In genomic region chr17:65782551-65783141, GRCm38 (mm10) we compare ENCODE assay signal across 7 mouse cellular contexts. TPM values are rescaled to one million over a fixed set of nuclear protein-coding genes. Genes with fewer than 3 reads are reported as not detected.
DNase-seq lines count a peak whose midpoint lies in the region; ATAC-seq lines count a peak whose summit lies in the region.

Gene Ppp4r1 (plus strand): TSS chr17:65782573.

- peaks cover 6% of the 10 kb centered on the region; the same call in 1 of the 2 replicates for H3K9me3 ChIP-seq in embryonic facial prominence, embryonic 10.5 days
- H3K9me3 ChIP-seq in limb, embryonic 12.5 days = 0 out of 2 replicates have a peak, but pooled peaks cover 5% of the 10 kb centered on the region
- H3K9me3 ChIP-seq in midbrain, embryonic 14.5 days (ENCODE audit: control insufficient read depth, low read length) = no peaks in the 10 kb centered on the region

- H3K9ac ChIP-seq in limb, embryonic 12.5 days (replicated peaks) = peak within 1 kb of the TSS; percentile 98
- H3K9ac ChIP-seq in midbrain, embryonic 14.5 days (replicated peaks; ENCODE audit: low read length) = peak within 1 kb of the TSS; percentile 99

- peak within 1 kb of the TSS; percentile 94 for H3K4me3 ChIP-seq in embryonic facial prominence, embryonic 10.5 days
- H3K4me3 ChIP-seq in limb, embryonic 12.5 days (replicated peaks) = peak within 1 kb of the TSS; percentile 94
- peak within 1 kb of the TSS; percentile 92 for H3K4me3 ChIP-seq in midbrain, embryonic 14.5 days (replicated peaks; ENCODE audit: low read depth, low read length)

- peak within 1 kb of the TSS; percentile 100 for H3K27ac ChIP-seq in embryonic facial prominence, embryonic 10.5 days (replicated peaks)
- H3K27ac ChIP-seq in limb, embryonic 12.5 days = peak within 1 kb of the TSS; percentile 100
- H3K27ac ChIP-seq in midbrain, embryonic 14.5 days (replicated peaks; ENCODE audit: low read depth, low read length) = peak within 1 kb of the TSS; percentile 100

- peaks cover 17% of the 10 kb centered on the region for H3K4me1 ChIP-seq in embryonic facial prominence, embryonic 10.5 days
- H3K4me1 ChIP-seq in limb, embryonic 12.5 days (replicated peaks) = peaks cover 14% of the 10 kb centered on the region
- peaks cover 17% of the 10 kb centered on the region for H3K4me1 ChIP-seq in midbrain, embryonic 14.5 days (ENCODE audit: control insufficient read depth, insufficient read depth, low read length)

- ATAC-seq in granulocyte monocyte progenitor cell, adult 5-6 weeks (replicated peaks; ENCODE audit: poor library complexity, severe bottlenecking) = peak; percentile 43
- ATAC-seq in limb, embryonic 12.5 days (ENCODE audit: insufficient number of reproducible peaks, insufficient read depth, low FRiP score, low TSS enrichment, low read depth) = peak; percentile 86
- ATAC-seq in midbrain, embryonic 14.5 days (ENCODE audit: low FRiP score, low TSS enrichment) = peak; percentile 88

- H3K36me3 ChIP-seq in embryonic facial prominence, embryonic 10.5 days (replicated peaks) = peaks cover 28% of the 10 kb centered on the region
- peaks cover 25% of the 10 kb centered on the region for H3K36me3 ChIP-seq in limb, embryonic 12.5 days
- peaks cover 11% of the 10 kb centered on the region; the same call in 1 of the 2 replicates for H3K36me3 ChIP-seq in midbrain, embryonic 14.5 days (ENCODE audit: control insufficient read depth, insufficient read depth, low read length)

- no peaks in the 10 kb centered on the region for H3K27me3 ChIP-seq in embryonic facial prominence, embryonic 10.5 days (replicated peaks; ENCODE audit: low read depth, poor library complexity, severe bottlenecking)
- H3K27me3 ChIP-seq in limb, embryonic 12.5 days = no peaks in the 10 kb centered on the region
- no peaks in the 10 kb centered on the region for H3K27me3 ChIP-seq in midbrain, embryonic 14.5 days (ENCODE audit: control insufficient read depth, insufficient read depth, low read length)

- peak within 1 kb of the TSS; percentile 62 for H3K4me2 ChIP-seq in limb, embryonic 12.5 days
- H3K4me2 ChIP-seq in midbrain, embryonic 14.5 days (ENCODE audit: low read length) = peak within 1 kb of the TSS; percentile 71

- 3% methylated on average over 81 of the region's 81 CpGs for WGBS in embryonic facial prominence, embryonic 10.5 days
- WGBS in limb, embryonic 12.5 days = under 1% methylated on average over 76 of the region's 81 CpGs
- under 1% methylated on average over 68 of the region's 81 CpGs for WGBS in midbrain, embryonic 14.5 days

- DNase-seq in adrenal gland, postnatal 10 days = peak; percentile 88
- peak; percentile 88 for DNase-seq in embryonic facial prominence, embryonic 10.5 days (ENCODE audit: low spot score)
- DNase-seq in kidney, adult 11 months = peak; percentile 84
- peak; percentile 92 for DNase-seq in midbrain, embryonic 14.5 days
- DNase-seq in spleen, adult 18-20 months = peak; percentile 74 to 81

RNA-seq across cellular contexts. Expression of gene Ppp4r1, which starts in this region (rescaled TPM):
- 10 to 100 TPM; 59.5 to 69.7 TPM for total RNA-seq in adrenal gland, postnatal 10 days (2021)
- 61.4 and 67.4 TPM in 2 replicates for polyA plus RNA-seq in embryonic facial prominence, embryonic 10.5 days (2016; fragmentation: Nextera tagmentation; extraction: Ambion mirVana)
- total RNA-seq in granulocyte monocyte progenitor cell, adult 5-6 weeks (2014; fragmentation: Nextera tagmentation) = 76.3 and 77.3 TPM in 2 replicates
- 42.0 and 101 TPM in 2 replicates for total RNA-seq in granulocyte monocyte progenitor cell, adult 5-6 weeks (2017)
- 61.7 and 63.9 TPM in 2 replicates for polyA plus RNA-seq in limb, embryonic 12.5 days (2016; fragmentation: Nextera tagmentation; extraction: Ambion mirVana)
- 45.0 and 54.0 TPM in 2 replicates for polyA plus RNA-seq in midbrain, embryonic 14.5 days (2014; fragmentation: Nextera tagmentation; extraction: Ambion mirVana)

Comparison
In these comparisons a context has a peak if more than half of its experiments do, and no peak if none do; other contexts are left out.
1. Peak in every context shown above with its lines: DNase-seq, ATAC-seq, H3K4me3 ChIP-seq and H3K27ac ChIP-seq.